Mouse (Mus musculus): ENCODE results near the gene Nop58. TPM values are rescaled to one million over a fixed set of nuclear protein-coding genes. Genes with fewer than 3 reads are reported as not detected.

Gene Nop58
- polyA plus RNA-seq, 1 experiment from 2014 or later, result 168 TPM

GRCm38 (mm10) chr1:59764407-59764971 is 79.7 kb downstream of the Nop58 start:
- H3K36me3 ChIP-seq, result no peaks in the 10 kb centered on the region
- no peaks in the 10 kb centered on the region for H3K9me3 ChIP-seq
- H3K27ac ChIP-seq, result peak overlapping the region; percentile 99
- H3K4me2 ChIP-seq, result peak overlapping the region; percentile 82
- H3K9ac ChIP-seq, result peak overlapping the region; percentile 97
- H3K4me3 ChIP-seq, result peak overlapping the region; percentile 99
- no peaks in the 10 kb centered on the region for H3K27me3 ChIP-seq
- under 1% methylated on average over 27 of the region's 27 CpGs for WGBS
- ATAC-seq (ENCODE audit: low FRiP score), result no peak
- peaks cover 29% of the 10 kb centered on the region for H3K4me1 ChIP-seq (replicated peaks)

DNA sequence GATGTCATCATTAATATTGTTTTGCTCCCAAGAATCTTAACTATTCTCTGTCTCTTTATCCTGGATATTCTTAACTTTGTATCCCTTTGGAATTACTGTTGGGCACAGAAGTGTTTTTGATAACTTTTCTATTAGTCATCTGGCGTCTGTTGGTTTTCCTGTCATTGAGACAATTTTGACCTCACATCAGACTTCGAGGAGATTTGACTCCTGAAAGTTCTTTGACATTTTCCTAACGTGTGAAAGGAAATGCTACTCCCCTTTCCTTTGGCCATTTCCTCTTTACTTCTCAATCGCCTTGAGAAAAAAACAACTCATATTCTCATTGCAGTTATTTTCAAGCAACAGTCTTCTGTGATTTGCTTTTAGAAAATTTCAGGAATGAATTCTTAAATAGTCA is 80.5 kb downstream of the Nop58 start:
- H3K9me3 ChIP-seq, result no peaks in the 10 kb centered on the region
- no peaks in the 10 kb centered on the region for H3K27me3 ChIP-seq
- peak overlapping the region; percentile 64 for H3K9ac ChIP-seq
- H3K4me2 ChIP-seq, result peak overlapping the region; percentile 82
- peak overlapping the region; percentile 99 for H3K4me3 ChIP-seq
- no peaks in the 10 kb centered on the region for H3K36me3 ChIP-seq
- H3K27ac ChIP-seq, result no peak overlapping the region
- H3K4me1 ChIP-seq (replicated peaks), result peaks cover 35% of the 10 kb centered on the region
- ATAC-seq (ENCODE audit: low FRiP score), result no peak
- WGBS, result 3% methylated on average over 4 of the region's 4 CpGs

DNA sequence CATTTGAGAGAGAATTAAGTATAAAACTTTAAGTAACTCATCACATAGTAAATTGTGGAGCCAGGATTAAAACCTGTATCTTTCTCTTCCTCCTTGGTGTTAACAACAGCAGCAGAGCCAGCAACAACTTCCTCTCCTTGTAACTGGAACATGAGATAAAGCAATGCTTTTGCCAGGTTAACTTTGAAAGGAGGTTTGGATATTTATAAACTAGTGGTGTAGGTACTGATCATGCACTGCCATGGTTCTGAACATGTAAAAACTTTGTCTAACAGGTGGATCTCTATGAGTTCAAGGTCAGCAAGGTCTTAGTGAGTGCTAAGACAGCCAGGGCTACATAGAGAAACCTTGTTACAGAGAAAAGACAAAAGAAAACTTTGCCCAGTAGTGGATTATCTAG is 81.9 kb downstream of the Nop58 start:
- ATAC-seq (ENCODE audit: low FRiP score), result no peak
- Histone ChIP-seq H3K4me2 (peak overlapping the region; percentile 79), H3K27ac (0 out of 2 replicates have a peak overlapping the region, but pooled peaks have one; percentile 4), H3K4me3 (peak overlapping the region; percentile 42), H3K9me3 (no peaks in the 10 kb centered on the region), H3K27me3 (no peaks in the 10 kb centered on the region), H3K9ac (peak overlapping the region; percentile 60), H3K4me1 (replicated peaks) (peaks cover 40% of the 10 kb centered on the region), H3K36me3 (no peaks in the 10 kb centered on the region)

Other genes with a start within 250 kb of the Nop58 start
- 3.3 and 3.6 TPM in 2 replicates for gene Fzd7, start 202.5 kb upstream of the Nop58 start, polyA plus RNA-seq (2015; fragmentation: Nextera tagmentation; extraction: Ambion mirVana)
- 7.9 and 8.6 TPM in 2 replicates for gene Gm973, start 168.7 kb upstream of the Nop58 start, polyA plus RNA-seq (2015; fragmentation: Nextera tagmentation; extraction: Ambion mirVana)
- gene Sumo1, start 14.1 kb upstream of the Nop58 start, polyA plus RNA-seq (2015; fragmentation: Nextera tagmentation; extraction: Ambion mirVana), result 410 and 416 TPM in 2 replicates
- gene Bmpr2, start 78.4 kb downstream of the Nop58 start, polyA plus RNA-seq (2015; fragmentation: Nextera tagmentation; extraction: Ambion mirVana), result 11.7 and 12.1 TPM in 2 replicates
- 28.9 and 29.2 TPM in 2 replicates for gene Fam117b, start 228.0 kb downstream of the Nop58 start, polyA plus RNA-seq (2015; fragmentation: Nextera tagmentation; extraction: Ambion mirVana)